Mouse (Mus musculus): ENCODE data around the gene Gm20809. TPM values are rescaled to one million over a fixed set of nuclear protein-coding genes. Genes with fewer than 3 reads are reported as not detected.
"Not testable (repeated sequence)": the region's sequence is repeated elsewhere in the genome, so short reads cannot be mapped to it uniquely, and the experiment has no call there.

Gm20809 gene
- polyA plus RNA-seq (2016; fragmentation: Nextera tagmentation; extraction: Ambion mirVana): not detected in 2 replicates

- not testable (repeated sequence) for H3K9ac ChIP-seq; H3K4me3 ChIP-seq; H3K9me3 ChIP-seq; H3K36me3 ChIP-seq; ATAC-seq (ENCODE audit: low FRiP score, low read depth); H3K27ac ChIP-seq; H3K4me1 ChIP-seq; H3K27me3 ChIP-seq (replicated peaks); H3K4me2 ChIP-seq (replicated peaks)
- no CpG with 5 or more reads among the region's 3 CpGs for WGBS
Measured at GRCm38 (mm10) chrY:24454757-24455156, at the start of gene Gm20809. Gene Gm20809 (plus strand): TSS chrY:24455057.

All from neural tube, embryonic 12.5 days (tissue).